Mouse (Mus musculus): ENCODE measurements at regions not wholly inside any gene's neighbourhood (a gene's known extent, or its start where the extent isn't known, plus 50 kb on each side); places are given as distances from the start of the nearest gene placed in this dataset.

DNA sequence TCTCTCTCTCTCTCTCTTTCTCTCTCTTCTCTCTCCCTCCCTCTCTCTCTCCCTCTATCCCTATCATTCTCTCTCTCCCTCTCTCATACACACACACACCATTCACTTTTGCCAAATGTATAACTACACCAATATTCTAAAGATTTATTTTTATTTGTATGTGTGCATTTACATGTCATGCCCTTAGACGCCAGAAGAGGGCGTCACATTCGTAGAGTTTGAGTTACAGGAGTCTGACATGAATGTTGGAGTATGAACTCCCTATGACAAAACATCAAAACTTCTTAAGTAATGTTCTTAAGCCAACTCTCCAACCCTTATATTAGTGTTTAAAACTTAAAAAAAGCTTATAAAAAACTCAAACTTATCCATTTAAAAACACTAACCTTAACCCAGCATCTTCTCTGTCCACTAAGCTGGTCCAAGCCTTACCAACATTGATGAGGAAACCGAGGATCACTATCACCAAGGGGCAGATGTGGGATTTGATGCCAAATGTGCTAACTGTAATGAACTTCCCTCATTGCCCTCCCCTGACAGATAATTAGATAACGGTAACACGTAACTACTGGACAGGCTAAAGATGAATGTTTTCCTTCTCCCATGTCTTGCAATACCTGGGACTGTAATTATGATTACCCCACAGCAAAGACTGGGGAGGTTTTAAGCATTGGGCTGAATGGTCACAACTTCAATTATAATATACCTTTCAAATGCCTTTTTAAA, 176.7 kb downstream of the Tm2d1 start:
- 45% methylated on average over 6 of the region's 6 CpGs for WGBS
- H3K4me1 ChIP-seq (ENCODE audit: control insufficient read depth, insufficient read depth, low read length), result no peaks in the 10 kb centered on the region
- ATAC-seq (ENCODE audit: low read depth) (no peak), DNase-seq (ENCODE audit: low spot score) (no peak)
- H3K36me3 ChIP-seq (ENCODE audit: control insufficient read depth, insufficient read depth, low read length), result no peaks in the 10 kb centered on the region
- H3K27me3 ChIP-seq (replicated peaks; ENCODE audit: control insufficient read depth, insufficient read depth, low read length), result no peaks in the 10 kb centered on the region
- no peak overlapping the region for H3K9ac ChIP-seq (ENCODE audit: low read depth, low read length)
- no peak overlapping the region for H3K27ac ChIP-seq (replicated peaks; ENCODE audit: low read depth, low read length)
- H3K4me3 ChIP-seq (ENCODE audit: low read depth, low read length), result no peak overlapping the region
- no peak overlapping the region for H3K4me2 ChIP-seq (ENCODE audit: low read depth, low read length)
- no peaks in the 10 kb centered on the region for H3K9me3 ChIP-seq (ENCODE audit: control insufficient read depth, low read length)

DNA sequence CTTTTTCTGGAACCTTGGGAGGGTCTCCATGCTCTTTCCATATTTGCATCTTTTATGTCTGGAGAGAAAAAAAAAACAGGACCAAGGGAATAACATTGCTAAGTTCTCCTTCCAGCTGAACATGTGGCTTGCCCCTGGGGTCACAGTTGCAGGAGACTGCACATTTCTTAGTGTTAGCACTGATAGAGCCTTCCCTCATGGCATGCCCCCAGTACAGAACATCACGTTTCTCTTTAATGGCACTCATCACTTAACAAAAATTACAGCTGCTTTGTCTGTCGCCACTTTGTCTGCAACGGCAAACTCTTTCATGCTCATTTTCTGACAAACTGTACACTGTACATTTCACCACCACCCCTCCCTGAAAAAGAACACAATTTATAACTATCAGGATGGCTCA, 180.0 kb downstream of the Tm2d1 start:
- H3K4me1 ChIP-seq (ENCODE audit: control insufficient read depth, insufficient read depth, low read length), result no peaks in the 10 kb centered on the region
- no peak overlapping the region for H3K27ac ChIP-seq (replicated peaks; ENCODE audit: low read depth, low read length)
- H3K4me2 ChIP-seq (ENCODE audit: low read depth, low read length), result no peak overlapping the region
- ATAC-seq (ENCODE audit: low read depth) (no peak), DNase-seq (ENCODE audit: low spot score) (no peak)
- no peak overlapping the region for H3K4me3 ChIP-seq (ENCODE audit: low read depth, low read length)
- no peaks in the 10 kb centered on the region for H3K9me3 ChIP-seq (ENCODE audit: control insufficient read depth, low read length)
- 57% methylated on average over 3 of the region's 3 CpGs for WGBS
- H3K9ac ChIP-seq (ENCODE audit: low read depth, low read length), result no peak overlapping the region
- H3K27me3 ChIP-seq (replicated peaks; ENCODE audit: control insufficient read depth, insufficient read depth, low read length), result no peaks in the 10 kb centered on the region
- no peaks in the 10 kb centered on the region for H3K36me3 ChIP-seq (ENCODE audit: control insufficient read depth, insufficient read depth, low read length)

DNA sequence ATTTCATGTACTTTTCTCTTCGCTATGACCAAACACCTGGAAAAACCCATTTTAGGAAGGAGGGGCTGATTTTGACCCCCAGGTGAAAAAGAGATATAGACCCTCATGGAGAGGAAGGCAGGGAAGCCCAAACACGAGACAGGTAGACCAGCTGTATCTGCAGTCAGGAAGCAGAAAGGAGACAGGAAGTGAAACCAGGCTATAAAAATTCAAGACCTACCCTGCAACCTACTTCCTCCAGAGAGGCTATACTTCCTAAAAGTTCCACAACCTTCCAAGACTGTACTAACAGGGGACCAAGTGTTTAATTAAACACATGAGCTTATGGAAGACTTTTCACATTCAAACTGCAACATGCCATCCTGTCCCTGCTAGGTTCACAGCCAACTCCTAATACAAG, 180.9 kb downstream of the Tm2d1 start:
- Histone ChIP-seq H3K4me2 (ENCODE audit: low read depth, low read length) (no peak overlapping the region), H3K9me3 (ENCODE audit: control insufficient read depth, low read length) (no peaks in the 10 kb centered on the region), H3K27me3 (replicated peaks; ENCODE audit: control insufficient read depth, insufficient read depth, low read length) (no peaks in the 10 kb centered on the region), H3K9ac (ENCODE audit: low read depth, low read length) (no peak overlapping the region), H3K4me3 (ENCODE audit: low read depth, low read length) (no peak overlapping the region), H3K27ac (replicated peaks; ENCODE audit: low read depth, low read length) (no peak overlapping the region), H3K4me1 (ENCODE audit: control insufficient read depth, insufficient read depth, low read length) (no peaks in the 10 kb centered on the region), H3K36me3 (ENCODE audit: control insufficient read depth, insufficient read depth, low read length) (no peaks in the 10 kb centered on the region)
- ATAC-seq (ENCODE audit: low read depth) (no peak), DNase-seq (ENCODE audit: low spot score) (no peak)
- 86% methylated on average over 2 of the region's 2 CpGs for WGBS

- ATAC-seq (ENCODE audit: low read depth) (no peak), DNase-seq (ENCODE audit: low spot score) (no peak)
- Histone ChIP-seq H3K9me3 (ENCODE audit: control insufficient read depth, low read length) (no peaks in the 10 kb centered on the region), H3K36me3 (ENCODE audit: control insufficient read depth, insufficient read depth, low read length) (no peaks in the 10 kb centered on the region), H3K27ac (replicated peaks; ENCODE audit: low read depth, low read length) (no peak overlapping the region), H3K27me3 (replicated peaks; ENCODE audit: control insufficient read depth, insufficient read depth, low read length) (no peaks in the 10 kb centered on the region), H3K9ac (ENCODE audit: low read depth, low read length) (no peak overlapping the region), H3K4me3 (ENCODE audit: low read depth, low read length) (no peak overlapping the region), H3K4me2 (ENCODE audit: low read depth, low read length) (no peak overlapping the region), H3K4me1 (ENCODE audit: control insufficient read depth, insufficient read depth, low read length) (no peaks in the 10 kb centered on the region)
- WGBS, result 77% methylated on average over 3 of the region's 3 CpGs
These were observed 182.0 kb downstream of the Tm2d1 start for GRCm38 (mm10) chr4:98201102-98201501.

DNA sequence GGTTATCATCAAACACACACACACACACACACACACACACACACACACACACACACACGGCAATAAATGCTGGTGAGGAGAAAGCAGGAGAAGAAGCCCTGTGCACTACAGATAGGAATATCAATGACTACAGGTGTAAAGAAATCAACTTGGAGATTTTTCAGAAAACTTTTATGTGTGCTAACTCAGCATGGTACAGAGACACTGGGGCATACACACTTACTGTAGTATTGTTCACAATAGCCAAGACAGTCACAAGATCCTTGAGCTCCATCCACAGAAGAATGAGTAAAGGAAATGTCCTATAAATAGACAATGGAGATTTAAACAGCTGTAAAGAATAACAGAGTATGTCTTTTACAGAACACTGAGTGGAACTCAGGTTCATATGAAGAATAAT, 182.4 kb downstream of the Tm2d1 start:
- no peaks in the 10 kb centered on the region for H3K4me1 ChIP-seq (ENCODE audit: control insufficient read depth, insufficient read depth, low read length)
- DNase-seq (ENCODE audit: low spot score) (no peak), ATAC-seq (ENCODE audit: low read depth) (no peak)
- H3K9ac ChIP-seq (ENCODE audit: low read depth, low read length), result no peak overlapping the region
- H3K36me3 ChIP-seq (ENCODE audit: control insufficient read depth, insufficient read depth, low read length), result no peaks in the 10 kb centered on the region
- no peak overlapping the region for H3K4me3 ChIP-seq (ENCODE audit: low read depth, low read length)
- H3K27me3 ChIP-seq (replicated peaks; ENCODE audit: control insufficient read depth, insufficient read depth, low read length), result no peaks in the 10 kb centered on the region
- no peaks in the 10 kb centered on the region for H3K9me3 ChIP-seq (ENCODE audit: control insufficient read depth, low read length)
- no peak overlapping the region for H3K4me2 ChIP-seq (ENCODE audit: low read depth, low read length)
- WGBS, result 75% methylated on average over 1 of the region's 1 CpGs
- no peak overlapping the region for H3K27ac ChIP-seq (replicated peaks; ENCODE audit: low read depth, low read length)

DNA sequence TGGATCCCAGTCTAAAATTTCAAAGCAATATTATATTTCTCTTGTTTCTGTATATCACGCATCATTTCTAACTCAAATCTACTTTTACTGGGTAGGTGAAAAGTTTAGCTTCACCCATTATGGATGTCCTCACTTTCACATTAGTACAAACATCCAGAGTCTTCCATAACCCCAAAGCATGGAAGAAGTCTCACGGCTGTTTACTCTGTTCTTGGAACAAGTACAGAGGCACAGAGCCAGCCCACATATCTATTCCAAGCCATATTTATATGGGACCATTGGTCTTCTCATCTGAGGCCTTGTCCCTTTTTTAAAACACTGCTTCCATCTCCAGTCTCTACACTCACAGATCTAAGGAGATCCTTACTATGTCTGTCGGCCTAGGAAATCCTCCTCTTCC, 192.8 kb downstream of the Tm2d1 start:
- no peak overlapping the region for H3K4me2 ChIP-seq (ENCODE audit: low read depth, low read length)
- H3K27ac ChIP-seq (replicated peaks; ENCODE audit: low read depth, low read length), result no peak overlapping the region
- H3K27me3 ChIP-seq (replicated peaks; ENCODE audit: control insufficient read depth, insufficient read depth, low read length), result no peaks in the 10 kb centered on the region
- no peaks in the 10 kb centered on the region for H3K9me3 ChIP-seq (ENCODE audit: control insufficient read depth, low read length)
- no peak overlapping the region for H3K9ac ChIP-seq (ENCODE audit: low read depth, low read length)
- H3K4me3 ChIP-seq (ENCODE audit: low read depth, low read length), result no peak overlapping the region
- WGBS, result 69% methylated on average over 3 of the region's 3 CpGs
- no peak for ATAC-seq (ENCODE audit: low read depth)
- peaks cover 12% of the 10 kb centered on the region for H3K4me1 ChIP-seq (ENCODE audit: control insufficient read depth, insufficient read depth, low read length)
- no peaks in the 10 kb centered on the region for H3K36me3 ChIP-seq (ENCODE audit: control insufficient read depth, insufficient read depth, low read length)
- peak; percentile 31 for DNase-seq (ENCODE audit: low spot score)

- 0 out of 2 replicates have a peak overlapping the region, but pooled peaks have one; percentile 21 for H3K27ac ChIP-seq (replicated peaks; ENCODE audit: low read depth, low read length)
- no peak overlapping the region for H3K9ac ChIP-seq (ENCODE audit: low read depth, low read length)
- peaks cover 12% of the 10 kb centered on the region for H3K4me1 ChIP-seq (ENCODE audit: control insufficient read depth, insufficient read depth, low read length)
- no peak overlapping the region for H3K4me2 ChIP-seq (ENCODE audit: low read depth, low read length)
- WGBS, result 70% methylated on average over 1 of the region's 1 CpGs
- ATAC-seq (ENCODE audit: low read depth) (no peak), DNase-seq (ENCODE audit: low spot score) (no peak)
- H3K36me3 ChIP-seq (ENCODE audit: control insufficient read depth, insufficient read depth, low read length), result no peaks in the 10 kb centered on the region
- H3K9me3 ChIP-seq (ENCODE audit: control insufficient read depth, low read length), result no peaks in the 10 kb centered on the region
- H3K27me3 ChIP-seq (replicated peaks; ENCODE audit: control insufficient read depth, insufficient read depth, low read length), result no peaks in the 10 kb centered on the region
- no peak overlapping the region for H3K4me3 ChIP-seq (ENCODE audit: low read depth, low read length)
These were observed 193.2 kb downstream of the Tm2d1 start for GRCm38 (mm10) chr4:98189894-98190293.

GRCm38 (mm10) chr4:98188944-98189343, 194.2 kb downstream of the Tm2d1 start:
- ATAC-seq (ENCODE audit: low read depth) (peak; percentile 37; the same call in 1 of the 2 replicates), DNase-seq (ENCODE audit: low spot score) (peak; percentile 88)
- 54% methylated on average over 7 of the region's 7 CpGs for WGBS
- peaks cover 12% of the 10 kb centered on the region for H3K4me1 ChIP-seq (ENCODE audit: control insufficient read depth, insufficient read depth, low read length)
- H3K27ac ChIP-seq (replicated peaks; ENCODE audit: low read depth, low read length), result no peak overlapping the region
- no peaks in the 10 kb centered on the region for H3K27me3 ChIP-seq (replicated peaks; ENCODE audit: control insufficient read depth, insufficient read depth, low read length)
- H3K36me3 ChIP-seq (ENCODE audit: control insufficient read depth, insufficient read depth, low read length), result no peaks in the 10 kb centered on the region
- H3K4me2 ChIP-seq (ENCODE audit: low read depth, low read length), result no peak overlapping the region
- H3K4me3 ChIP-seq (ENCODE audit: low read depth, low read length), result no peak overlapping the region
- H3K9me3 ChIP-seq (ENCODE audit: control insufficient read depth, low read length), result no peaks in the 10 kb centered on the region
- H3K9ac ChIP-seq (ENCODE audit: low read depth, low read length), result no peak overlapping the region

DNA sequence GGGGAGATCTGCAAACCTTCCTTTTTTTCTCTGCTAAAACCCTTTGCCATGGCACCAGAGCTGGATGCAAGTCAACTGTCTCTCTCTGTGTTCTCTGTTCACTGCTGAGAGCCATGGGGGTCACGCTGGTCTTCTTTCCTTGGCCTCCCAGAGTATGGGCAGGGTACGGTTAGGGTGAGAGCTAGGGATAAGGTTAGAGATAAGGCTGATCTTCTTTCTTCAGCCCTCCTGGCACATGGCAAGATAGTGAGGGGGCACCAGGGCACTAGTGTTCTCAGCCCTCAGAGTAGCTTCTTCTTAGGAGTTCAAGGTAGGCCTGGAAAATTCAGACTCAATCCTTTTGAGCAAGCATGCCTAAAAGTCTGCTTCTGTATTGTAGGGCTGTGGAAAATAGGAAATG, 196.1 kb downstream of the Tm2d1 start:
- no peak overlapping the region for H3K27ac ChIP-seq (replicated peaks; ENCODE audit: low read depth, low read length)
- H3K4me1 ChIP-seq (ENCODE audit: control insufficient read depth, insufficient read depth, low read length), result peaks cover 14% of the 10 kb centered on the region
- H3K36me3 ChIP-seq (ENCODE audit: control insufficient read depth, insufficient read depth, low read length), result no peaks in the 10 kb centered on the region
- H3K27me3 ChIP-seq (replicated peaks; ENCODE audit: control insufficient read depth, insufficient read depth, low read length), result no peaks in the 10 kb centered on the region
- H3K4me3 ChIP-seq (ENCODE audit: low read depth, low read length), result no peak overlapping the region
- H3K9ac ChIP-seq (ENCODE audit: low read depth, low read length), result no peak overlapping the region
- ATAC-seq (ENCODE audit: low read depth) (no peak), DNase-seq (ENCODE audit: low spot score) (no peak)
- 89% methylated on average over 2 of the region's 2 CpGs for WGBS
- H3K9me3 ChIP-seq (ENCODE audit: control insufficient read depth, low read length), result no peaks in the 10 kb centered on the region
- H3K4me2 ChIP-seq (ENCODE audit: low read depth, low read length), result no peak overlapping the region

Data from embryonic facial prominence, embryonic 14.5 days (tissue).